In genomic region chr5:80551673-80552072, GRCm38 (mm10) we compare ENCODE assay signal across 18 mouse cellular contexts.
"Had no signal": no experiment of that assay in that cellular context is flagged by ENCODE, and none has a peak within 500 bp of the region (broad histone marks: within the 10 kb centered on the region; RNA-seq: fewer than 3 reads in every experiment).

No protein-coding gene starts in this region.

- H3K4me1 ChIP-seq: midbrain, embryonic 12.5 days had no signal

- H3K9ac ChIP-seq: liver, embryonic 14.5 days; liver, postnatal 0 days; lung, embryonic 14.5 days; midbrain, embryonic 12.5 days had no signal

- H3K4me3 ChIP-seq: left cerebral cortex, adult 2 months; midbrain, embryonic 12.5 days had no signal

- H3K27me3 ChIP-seq: midbrain, embryonic 12.5 days had no signal

- H3K36me3 ChIP-seq: midbrain, embryonic 12.5 days had no signal

- H3K4me2 ChIP-seq: lung, embryonic 14.5 days; midbrain, embryonic 12.5 days had no signal

- H3K27ac ChIP-seq: kidney, postnatal 0 days; left cerebral cortex, adult 2 months; liver, embryonic 14.5 days; macrophage; midbrain, embryonic 12.5 days; stomach, postnatal 0 days had no signal

- ATAC-seq: intestine, embryonic 16.5 days; liver, postnatal 0 days; lung, postnatal 0 days; midbrain, embryonic 16.5 days had no signal

- DNase-seq: kidney, adult 18-20 months; kidney, adult 9 months; kidney, postnatal 25 days; layer of hippocampus, postnatal 36 days; liver, postnatal 0 days; lung, embryonic 14.5 days; thymus, adult 2 months; thymus, postnatal 14 days; thymus, postnatal 4 days had no signal

- H3K9me3 ChIP-seq: midbrain, embryonic 12.5 days had no signal
